ENCODE assay signal across 12 mouse cellular contexts in genomic region chr4:100811057-100811695, GRCm38 (mm10). TPM values are rescaled to one million over a fixed set of nuclear protein-coding genes. Genes with fewer than 3 reads are reported as not detected.
DNase-seq lines count a peak whose midpoint lies in the region; ATAC-seq lines count a peak whose summit lies in the region.
"Had no signal": no experiment of that assay in that cellular context is flagged by ENCODE, and none has a peak within 500 bp of the region (broad histone marks: within the 10 kb centered on the region; RNA-seq: fewer than 3 reads in every experiment).

No protein-coding gene starts in this region.

- H3K4me1 ChIP-seq in intestine, embryonic 16.5 days (ENCODE audit: control insufficient read depth, insufficient read depth, low read length): peaks cover 16% of the 10 kb centered on the region
- H3K4me1 ChIP-seq in intestine, embryonic 15.5 days (replicated peaks): peaks cover 11% of the 10 kb centered on the region
- H3K4me1 ChIP-seq in midbrain, embryonic 10.5 days: peaks cover 40% of the 10 kb centered on the region
- H3K4me1 ChIP-seq in midbrain, embryonic 16.5 days (ENCODE audit: control insufficient read depth, insufficient read depth, low read length): peaks cover 26% of the 10 kb centered on the region
- peaks cover 22% of the 10 kb centered on the region for H3K4me1 ChIP-seq in forebrain, embryonic 16.5 days (replicated peaks; ENCODE audit: control insufficient read depth, insufficient read depth, low read length)
- H3K4me1 ChIP-seq: heart, embryonic 10.5 days had no signal

- no peak overlapping the region for H3K4me3 ChIP-seq in intestine, embryonic 16.5 days (ENCODE audit: low read length)
- H3K4me3 ChIP-seq in intestine, embryonic 15.5 days (replicated peaks): no peak overlapping the region
- H3K4me3 ChIP-seq in midbrain, embryonic 10.5 days: peak overlapping the region; percentile 32
- no peak overlapping the region for H3K4me3 ChIP-seq in midbrain, embryonic 16.5 days (ENCODE audit: low read depth, low read length)
- H3K4me3 ChIP-seq in forebrain, embryonic 16.5 days (replicated peaks; ENCODE audit: low read length): no peak overlapping the region
- H3K4me3 ChIP-seq: heart, embryonic 10.5 days; limb, embryonic 10.5 days had no signal

- H3K9me3 ChIP-seq in intestine, embryonic 16.5 days (ENCODE audit: control insufficient read depth, low read length): no peaks in the 10 kb centered on the region
- no peaks in the 10 kb centered on the region for H3K9me3 ChIP-seq in intestine, embryonic 15.5 days
- 0 out of 2 replicates have a peak, but pooled peaks cover 3% of the 10 kb centered on the region for H3K9me3 ChIP-seq in midbrain, embryonic 10.5 days (replicated peaks)
- H3K9me3 ChIP-seq in midbrain, embryonic 16.5 days (replicated peaks; ENCODE audit: control insufficient read depth, low read length, poor library complexity, severe bottlenecking): no peaks in the 10 kb centered on the region
- H3K9me3 ChIP-seq in forebrain, embryonic 16.5 days (ENCODE audit: control insufficient read depth, low read length): no peaks in the 10 kb centered on the region
- H3K9me3 ChIP-seq: heart, embryonic 10.5 days; limb, embryonic 10.5 days had no signal

- H3K27me3 ChIP-seq in intestine, embryonic 16.5 days (replicated peaks; ENCODE audit: control insufficient read depth, insufficient read depth, low read length): no peaks in the 10 kb centered on the region
- no peaks in the 10 kb centered on the region for H3K27me3 ChIP-seq in intestine, embryonic 15.5 days (replicated peaks)
- H3K27me3 ChIP-seq in midbrain, embryonic 10.5 days (ENCODE audit: low read depth, poor library complexity, severe bottlenecking): no peaks in the 10 kb centered on the region
- H3K27me3 ChIP-seq in midbrain, embryonic 16.5 days (ENCODE audit: control insufficient read depth, insufficient read depth, low read depth, low read length): no peaks in the 10 kb centered on the region
- no peaks in the 10 kb centered on the region for H3K27me3 ChIP-seq in forebrain, embryonic 16.5 days (replicated peaks; ENCODE audit: control insufficient read depth, insufficient read depth, low read length)

- H3K9ac ChIP-seq in intestine, embryonic 16.5 days (ENCODE audit: low read depth, low read length): no peak overlapping the region
- H3K9ac ChIP-seq in intestine, embryonic 15.5 days: no peak overlapping the region
- no peak overlapping the region for H3K9ac ChIP-seq in midbrain, embryonic 16.5 days (ENCODE audit: low read depth, low read length)
- H3K9ac ChIP-seq in forebrain, embryonic 16.5 days (replicated peaks; ENCODE audit: low read depth, low read length): no peak overlapping the region

- no peaks in the 10 kb centered on the region for H3K36me3 ChIP-seq in intestine, embryonic 16.5 days (ENCODE audit: control insufficient read depth, insufficient read depth, low read length)
- no peaks in the 10 kb centered on the region for H3K36me3 ChIP-seq in intestine, embryonic 15.5 days
- peaks cover 27% of the 10 kb centered on the region for H3K36me3 ChIP-seq in midbrain, embryonic 10.5 days
- no peaks in the 10 kb centered on the region for H3K36me3 ChIP-seq in midbrain, embryonic 16.5 days (ENCODE audit: control insufficient read depth, insufficient read depth, low read length)
- no peaks in the 10 kb centered on the region for H3K36me3 ChIP-seq in forebrain, embryonic 16.5 days (ENCODE audit: control insufficient read depth, insufficient read depth)
- H3K36me3 ChIP-seq: heart, embryonic 10.5 days had no signal

- no peak for ATAC-seq in intestine, embryonic 16.5 days
- no peak for ATAC-seq in intestine, embryonic 15.5 days
- no peak for ATAC-seq in midbrain, embryonic 16.5 days
- peak; percentile 68 for ATAC-seq in forebrain, embryonic 16.5 days

- 41% methylated on average over 5 of the region's 5 CpGs for WGBS in intestine, embryonic 16.5 days
- WGBS in intestine, embryonic 15.5 days: 35% methylated on average over 5 of the region's 5 CpGs
- 13% methylated on average over 5 of the region's 5 CpGs for WGBS in midbrain, embryonic 10.5 days
- 9% methylated on average over 5 of the region's 5 CpGs for WGBS in midbrain, embryonic 16.5 days
- WGBS in forebrain, embryonic 16.5 days: 2% methylated on average over 5 of the region's 5 CpGs

- no peak overlapping the region for H3K4me2 ChIP-seq in intestine, embryonic 16.5 days (ENCODE audit: low read depth, low read length)
- no peak overlapping the region for H3K4me2 ChIP-seq in intestine, embryonic 15.5 days (replicated peaks)
- no peak overlapping the region for H3K4me2 ChIP-seq in midbrain, embryonic 16.5 days (ENCODE audit: low read length)
- peak overlapping the region; percentile 19 for H3K4me2 ChIP-seq in forebrain, embryonic 16.5 days (ENCODE audit: low read length)

- H3K27ac ChIP-seq in intestine, embryonic 16.5 days (ENCODE audit: low read length): peak overlapping the region; percentile 23; the same call in 1 of the 2 replicates
- H3K27ac ChIP-seq in intestine, embryonic 15.5 days: no peak overlapping the region
- peak overlapping the region; percentile 57 for H3K27ac ChIP-seq in midbrain, embryonic 10.5 days (replicated peaks)
- H3K27ac ChIP-seq in midbrain, embryonic 16.5 days (ENCODE audit: low read length): no peak overlapping the region; the same call in none of the 2 replicates
- H3K27ac ChIP-seq in forebrain, embryonic 16.5 days (ENCODE audit: low read length): peak overlapping the region; percentile 46; the same call in 1 of the 2 replicates
- H3K27ac ChIP-seq: heart, embryonic 10.5 days; limb, embryonic 10.5 days; macrophage had no signal

- DNase-seq in midbrain, embryonic 10.5 days (ENCODE audit: low spot score): no peak
- no peak for DNase-seq in adrenal gland, adult 18-20 months (ENCODE audit: low spot score in 2 of 2)
- DNase-seq in cerebellum, adult 9-11 months: no peak
- DNase-seq: kidney, adult 18-20 months; right cerebral cortex, postnatal 14 days had no signal

RNA-seq across cellular contexts. Expression of gene Cachd1, which starts 34.7 kb away (rescaled TPM):
- polyA plus RNA-seq in intestine, embryonic 16.5 days (2015; fragmentation: Nextera tagmentation; extraction: Ambion mirVana): 7.8 and 8.9 TPM in 2 replicates
- polyA plus RNA-seq in intestine, embryonic 15.5 days (2015; fragmentation: Nextera tagmentation; extraction: Ambion mirVana): 13.4 and 16.7 TPM in 2 replicates
- polyA plus RNA-seq in midbrain, embryonic 10.5 days (2016; fragmentation: Nextera tagmentation; extraction: Ambion mirVana): 34.8 and 42.7 TPM in 2 replicates
- 30.8 and 31.1 TPM in 2 replicates for polyA plus RNA-seq in midbrain, embryonic 16.5 days (2015; fragmentation: Nextera tagmentation; extraction: Ambion mirVana)
- polyA plus RNA-seq in forebrain, embryonic 16.5 days (2015; fragmentation: Nextera tagmentation; extraction: Ambion mirVana): 15.2 and 17.7 TPM in 2 replicates
- 10 to 100 TPM; 12.7 to 13.9 TPM for total RNA-seq in adrenal gland, adult 18-20 months (2021)
- polyA plus RNA-seq: macrophage had no signal

Comparison
In these comparisons a context has a peak if more than half of its experiments do, and no peak if none do; other contexts are left out.
1. H3K27ac ChIP-seq: peak in intestine, embryonic 16.5 days (single experiment), midbrain, embryonic 10.5 days (single experiment) and forebrain, embryonic 16.5 days (single experiment); none in intestine, embryonic 15.5 days (single experiment) and midbrain, embryonic 16.5 days (single experiment).